Mouse (Mus musculus) stomach, postnatal 0 days (tissue): ENCODE data around the gene Kdm2a.

ENCODE experiments used
- CTCF ChIP-seq: IDR thresholded peaks from 2 replicates; pipeline ENCODE4 v1.5.1; 2016; ENCODE audit warnings: antibody characterized with exemption, low read depth, mild to moderate bottlenecking, moderate library complexity
- EP300 ChIP-seq: optimal IDR thresholded peaks from 2 replicates; pipeline ENCODE3; 2016; ENCODE audit warnings: antibody characterized with exemption

GRCm38 (mm10) chr19:4440222-4440621, 42.1 kb upstream of the Kdm2a start:
- no peak for TF ChIP-seq EP300
- no peak for TF ChIP-seq CTCF
